Mouse (Mus musculus) bone marrow, adult 2 months (tissue): Measurements from ENCODE around the gene Gpr142. TPM values are rescaled to one million over a fixed set of nuclear protein-coding genes. Genes with fewer than 3 reads are reported as not detected.

Experiments
- H3K27ac ChIP-seq: fragments of 200-500 bp; 2 replicates; pipeline ENCODE4 v1.5.1; 2012; ENCODE audit warnings: low read depth, mild to moderate bottlenecking, control low read depth, inconsistent platforms, low read length; ENCODE audit not compliant: control insufficient read depth, poor library complexity, insufficient read depth
- H3K4me1 ChIP-seq: fragments of 200-500 bp; 2 replicates; pipeline ENCODE4 v1.6.1; 2011; ENCODE audit warnings: low read length; ENCODE audit not compliant: control insufficient read depth, insufficient read depth
- H3K4me3 ChIP-seq: fragments of 200-500 bp; replicated peaks from 2 replicates; pipeline ENCODE3; 2011; ENCODE audit warnings: mild to moderate bottlenecking, low read depth, low read length, control low read depth; ENCODE audit not compliant: control insufficient read depth
- CTCF ChIP-seq: fragments of 200-500 bp; IDR thresholded peaks from 2 replicates; pipeline ENCODE4 v1.5.1; 2011; ENCODE audit warnings: low read length, control low read depth; ENCODE audit not compliant: control insufficient read depth, insufficient read depth
- POLR2A ChIP-seq: fragments of 200-500 bp; IDR thresholded peaks from 2 replicates; pipeline ENCODE4 v1.6.1; 2011; ENCODE audit warnings: low read depth, mild to moderate bottlenecking, control low read depth, low read length, borderline replicate concordance; ENCODE audit not compliant: control insufficient read depth
- WGBS: fragments of 180-500 bp; shearing (Covaris S2); methylation state at CpG from one replicate; pipeline ENCODE4 v1.1.7; 2018; 5-methylcytosine and 5-hydroxymethylcytosine counted together
- polyA plus RNA-seq: library from polyadenylated mRNA; stranded (reverse); fragments of >200 nt; gene quantifications from 2 replicates; pipeline ENCODE4 v1.2.4, GENCODE M21; 2011; ENCODE audit warnings: low replicate concordance; ENCODE audit not compliant: missing spikeins, insufficient read depth, insufficient read length

Gpr142 gene
- not detected in 2 replicates for polyA plus RNA-seq

DNA sequence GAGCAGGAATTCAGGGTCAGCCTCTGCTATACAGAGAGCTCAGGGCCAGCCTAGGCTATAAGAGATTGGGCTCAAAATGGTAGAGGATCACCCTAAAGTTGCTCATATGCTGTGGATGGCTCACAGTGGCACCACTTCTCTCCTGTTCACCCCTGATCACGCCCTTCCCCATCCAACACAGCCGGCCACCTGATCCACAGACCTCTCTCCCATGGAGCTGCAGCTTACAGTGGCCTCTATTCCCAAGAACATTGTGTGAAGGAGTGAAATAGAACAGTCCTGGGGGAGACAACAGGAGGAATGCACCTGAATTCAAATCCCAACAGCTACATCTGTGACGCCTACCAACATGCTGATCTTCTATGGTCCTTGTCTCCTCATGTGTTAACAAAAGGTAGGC, at the start of gene Gpr142:
Gpr142 (plus strand) TSS at position 301 of the 400 bp plus-strand sequence.
- WGBS: 77% methylated on average over 3 of the region's 3 CpGs
- peaks cover 2% of the 10 kb centered on the region for H3K4me1 ChIP-seq
- no peak within 1 kb of the TSS for H3K4me3 ChIP-seq
- no peak for TF ChIP-seq CTCF
- TF ChIP-seq POLR2A: no peak
- no peak within 1 kb of the TSS for H3K27ac ChIP-seq

DNA sequence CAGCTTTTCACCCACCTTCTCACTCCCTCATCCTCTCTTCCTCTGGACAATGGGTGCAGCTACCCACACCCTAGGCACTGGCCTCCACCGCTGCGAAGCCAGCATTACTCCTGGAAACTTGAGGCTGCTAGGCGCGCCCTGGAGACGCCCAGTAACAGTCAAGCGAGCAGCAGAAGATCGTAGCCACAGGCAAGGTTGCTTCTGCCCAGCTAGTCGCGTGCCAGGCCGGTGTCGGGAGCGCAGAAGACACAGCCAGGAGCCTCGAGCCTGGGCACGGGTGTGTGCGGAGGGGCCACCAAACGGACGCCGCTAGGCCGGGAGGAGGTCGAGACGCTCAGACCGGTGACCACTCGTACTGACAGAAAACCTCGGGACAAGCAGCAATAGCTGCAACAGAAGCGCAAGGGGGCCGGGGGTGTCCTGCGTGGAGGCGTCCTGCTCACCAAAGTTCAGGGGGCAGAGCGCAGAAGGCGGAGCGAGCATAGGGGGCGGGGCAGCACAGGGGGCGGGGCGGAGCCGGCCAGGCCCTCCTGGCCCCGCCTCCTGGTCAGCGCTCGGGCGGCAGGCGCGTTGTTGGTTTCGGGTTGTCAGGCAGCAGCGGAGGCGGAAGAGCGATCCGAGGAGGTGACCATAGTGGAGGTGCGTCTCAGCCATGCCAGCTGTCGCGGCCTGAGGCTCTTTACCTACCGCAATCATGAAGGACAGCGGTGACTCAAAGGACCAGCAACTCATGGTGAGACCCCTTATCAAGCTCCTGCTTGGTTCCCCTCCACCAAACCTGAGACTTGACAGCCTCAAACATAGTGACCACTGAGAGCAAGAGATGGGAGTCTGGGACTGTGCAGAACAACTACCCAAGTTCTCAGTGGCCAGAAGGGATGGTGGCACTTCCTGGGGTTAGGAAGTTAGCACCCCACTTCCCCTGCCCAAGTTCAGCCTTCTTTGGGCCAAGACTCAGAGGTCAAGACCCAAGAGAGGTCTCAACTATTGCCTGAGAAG, 33.6 kb upstream of the Gpr142 start, which contains the start of gene Kif19a:
Kif19a (plus strand) TSS at position 569 of the 999 bp plus-strand sequence.
- peak; percentile 37; the same call in 1 of the 2 replicates for TF ChIP-seq POLR2A
- TF ChIP-seq CTCF: no peak

DNA sequence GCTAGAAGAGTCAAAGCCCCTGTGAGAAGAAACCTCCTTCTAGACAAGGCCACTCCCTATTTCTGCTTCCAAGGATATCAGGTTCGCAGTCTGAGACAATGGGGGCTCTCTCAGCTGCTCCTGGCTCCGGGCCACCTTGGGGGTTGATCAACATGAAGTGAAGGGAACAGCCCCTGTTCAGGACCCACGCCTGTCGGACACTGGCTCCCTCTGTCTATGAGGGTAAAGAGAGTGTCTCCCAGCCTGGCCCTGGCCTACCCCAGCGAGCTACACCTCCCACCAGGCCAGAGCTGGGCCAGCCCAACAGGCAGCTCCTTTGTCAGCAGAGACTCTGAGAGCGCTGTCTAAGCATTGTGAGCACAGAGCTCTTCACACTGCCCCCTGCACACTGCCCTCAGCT, 28.8 kb upstream of the Gpr142 start:
- TF ChIP-seq POLR2A (no peak), CTCF (no peak)
- no peak overlapping the region for H3K4me3 ChIP-seq
- H3K27ac ChIP-seq: no peak overlapping the region
- no peaks in the 10 kb centered on the region; the same call in 1 of the 2 replicates for H3K4me1 ChIP-seq
- 77% methylated on average over 6 of the region's 6 CpGs for WGBS

More for the DNA sequence above, 33.6 kb upstream of the Gpr142 start, which contains the start of gene Kif19a:
- Histone ChIP-seq H3K4me3 (peak within 1 kb of the TSS; percentile 59), H3K27ac (no peak within 1 kb of the TSS), H3K4me1 (no peaks in the 10 kb centered on the region; the same call in 1 of the 2 replicates)
- WGBS: 5% methylated on average over 51 of the region's 51 CpGs

DNA sequence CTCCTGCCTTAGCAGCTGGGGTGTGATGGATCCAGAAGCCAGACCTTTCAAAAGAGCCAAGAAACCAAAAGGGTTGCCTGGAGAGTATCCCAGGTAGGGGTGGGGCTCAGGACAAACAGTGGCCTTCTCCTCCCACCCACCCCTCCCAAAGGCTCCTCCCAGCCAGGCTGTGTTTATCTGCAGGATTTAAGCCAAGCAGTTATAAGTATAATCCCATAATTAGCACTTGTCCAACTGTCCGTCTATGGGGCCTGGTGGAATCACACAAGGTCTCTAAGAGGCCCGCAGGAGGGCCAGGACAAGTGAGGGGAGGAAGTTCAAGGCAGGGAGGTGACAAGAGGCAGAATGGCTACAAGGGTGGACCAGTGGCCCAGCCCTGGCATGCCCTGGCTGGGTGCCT, 26.8 kb upstream of the Gpr142 start:
- Histone ChIP-seq H3K4me1 (no peaks in the 10 kb centered on the region), H3K27ac (no peak overlapping the region), H3K4me3 (no peak overlapping the region)
- WGBS: 66% methylated on average over 2 of the region's 2 CpGs
- TF ChIP-seq CTCF: no peak
- no peak for TF ChIP-seq POLR2A

DNA sequence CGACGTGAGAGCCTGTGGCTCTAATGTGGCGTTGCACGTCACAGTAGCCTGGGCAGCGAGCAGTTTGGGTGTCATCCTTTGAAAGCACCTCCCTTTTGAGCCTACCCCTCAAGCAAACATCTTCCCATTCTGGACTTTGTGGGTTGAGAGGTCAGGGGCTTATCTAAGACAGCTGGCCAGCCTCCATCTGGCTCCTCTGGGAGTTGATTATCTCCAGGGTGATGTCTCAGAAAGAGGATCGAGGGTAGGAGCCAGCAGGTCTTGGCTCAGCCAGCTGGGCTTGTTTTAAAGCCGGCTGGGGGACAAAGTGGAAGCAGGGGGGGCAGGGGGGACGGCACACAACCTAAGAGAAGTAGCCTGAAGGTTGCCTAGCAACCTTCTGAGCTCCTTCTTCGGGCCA, 18.6 kb upstream of the Gpr142 start:
- no peaks in the 10 kb centered on the region for H3K4me1 ChIP-seq
- TF ChIP-seq CTCF (no peak), POLR2A (no peak)
- H3K4me3 ChIP-seq: no peak overlapping the region
- WGBS: 53% methylated on average over 9 of the region's 9 CpGs
- no peak overlapping the region for H3K27ac ChIP-seq

DNA sequence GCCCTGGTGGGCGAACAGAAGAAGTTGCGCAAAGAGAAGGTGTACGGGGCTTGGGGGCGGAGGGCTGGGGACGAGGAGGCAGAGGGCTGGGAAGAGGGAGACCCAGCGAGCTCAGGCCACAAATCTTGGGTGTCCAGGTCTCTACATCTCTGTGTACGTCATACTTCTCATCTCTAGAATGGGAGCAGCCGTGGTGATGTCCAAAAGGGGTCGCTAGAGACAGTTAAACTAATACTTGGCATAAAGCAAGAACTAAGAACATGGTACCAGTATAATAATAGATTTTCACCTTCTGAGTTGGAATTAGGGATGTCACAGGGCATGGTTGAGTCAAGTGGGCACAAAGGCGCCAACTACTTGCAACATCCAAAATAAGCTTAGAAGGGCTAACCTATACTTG, 12.8 kb upstream of the Gpr142 start:
- 45% methylated on average over 10 of the region's 10 CpGs for WGBS
- Histone ChIP-seq H3K27ac (no peak overlapping the region), H3K4me3 (no peak overlapping the region), H3K4me1 (no peaks in the 10 kb centered on the region)
- TF ChIP-seq CTCF (no peak), POLR2A (no peak)

DNA sequence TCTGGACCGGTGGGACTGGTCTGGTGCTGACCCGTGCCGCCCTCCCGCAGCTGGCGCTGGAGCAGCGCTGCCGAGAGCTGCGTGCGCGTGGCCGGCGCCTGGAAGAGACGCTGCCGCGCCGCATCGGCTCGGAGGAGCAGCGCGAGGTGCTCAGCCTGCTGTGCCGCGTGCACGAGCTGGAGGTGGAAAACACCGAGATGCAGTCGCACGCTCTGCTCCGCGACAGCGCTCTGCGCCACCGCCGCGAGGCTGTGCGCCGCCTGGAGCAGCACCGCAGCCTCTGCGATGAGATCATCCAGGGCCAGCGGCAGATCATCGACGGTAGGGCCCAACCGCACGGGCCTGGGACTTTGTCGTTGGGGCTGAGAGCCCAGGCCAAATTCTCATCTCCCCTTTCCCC, 12.4 kb upstream of the Gpr142 start:
- Histone ChIP-seq H3K4me1 (no peaks in the 10 kb centered on the region), H3K27ac (no peak overlapping the region; the same call in 1 of the 2 replicates), H3K4me3 (no peak overlapping the region)
- WGBS: 3% methylated on average over 43 of the region's 43 CpGs
- no peak for TF ChIP-seq CTCF
- no peak; the same call in 1 of the 2 replicates for TF ChIP-seq POLR2A

DNA sequence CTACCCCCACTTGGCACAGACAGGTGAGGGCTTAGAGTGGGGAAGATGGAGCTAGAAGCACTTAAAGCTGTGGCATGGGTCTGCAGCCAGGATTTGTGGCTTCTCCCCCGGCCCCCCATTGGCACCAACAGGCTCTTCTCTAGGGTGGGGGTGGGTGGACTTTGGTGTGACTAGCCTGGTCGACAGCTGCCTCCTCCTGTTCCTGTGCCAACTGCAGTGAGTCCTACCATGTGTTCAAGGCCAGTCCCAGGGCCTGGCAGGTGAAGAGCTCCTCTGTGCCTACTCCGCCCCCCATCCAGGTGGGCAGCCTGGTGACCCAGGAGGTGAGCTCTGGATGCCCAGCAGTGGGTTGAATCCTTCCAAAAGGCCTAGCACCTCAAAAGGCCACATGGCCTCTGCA, 11.1 kb upstream of the Gpr142 start:
- WGBS: 79% methylated on average over 3 of the region's 3 CpGs
- Histone ChIP-seq H3K4me1 (no peaks in the 10 kb centered on the region; the same call in 1 of the 2 replicates), H3K4me3 (no peak overlapping the region), H3K27ac (no peak overlapping the region)
- TF ChIP-seq POLR2A (no peak), CTCF (no peak)
